Comparison of ENCODE assay signal across 23 mouse cellular contexts in the genomic region with DNA sequence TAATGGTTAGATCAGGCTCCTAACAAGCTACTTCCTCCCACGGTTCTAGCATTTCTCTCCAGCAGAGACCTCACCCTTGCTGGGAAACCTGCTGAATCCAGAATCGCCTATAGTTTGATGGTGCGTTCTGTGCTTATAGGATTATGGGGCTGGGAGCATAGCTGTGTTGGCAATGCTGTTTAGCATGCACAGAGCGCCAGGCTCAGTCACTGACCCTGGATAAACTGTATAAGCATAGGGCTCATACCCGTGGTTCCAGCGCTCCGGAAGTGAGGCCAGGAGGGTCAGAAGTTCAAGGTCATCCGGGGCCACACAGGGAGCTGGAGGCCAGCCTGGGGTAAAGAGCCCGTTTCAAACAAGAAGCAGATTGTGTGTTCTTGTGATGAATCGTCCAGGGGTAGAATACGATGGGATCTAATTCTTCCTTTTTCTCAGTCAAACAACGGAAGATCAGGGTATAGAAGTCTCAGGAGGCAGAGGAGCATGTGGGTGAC. TPM values are rescaled to one million over a fixed set of nuclear protein-coding genes. Genes with fewer than 3 reads are reported as not detected.
"Had no signal": no experiment of that assay in that cellular context is flagged by ENCODE, and none has a peak within 500 bp of the region (broad histone marks: within the 10 kb centered on the region; RNA-seq: fewer than 3 reads in every experiment).

No protein-coding gene starts in this region.

- H3K9me3 ChIP-seq: limb, embryonic 12.5 days; limb, embryonic 15.5 days; stomach, embryonic 15.5 days had no signal

- H3K36me3 ChIP-seq: limb, embryonic 12.5 days; limb, embryonic 15.5 days; stomach, embryonic 15.5 days had no signal

- DNase-seq: kidney, adult 2 months; kidney, postnatal 25 days; left cerebral cortex, postnatal 4 days; liver, postnatal 0 days; lung, embryonic 14.5 days; midbrain, embryonic 14.5 days; right cerebral cortex, adult 18-20 months; right cerebral cortex, postnatal 14 days; spleen, adult 18-20 months; thymus, postnatal 25 days had no signal

- H3K27ac ChIP-seq: kidney, postnatal 0 days; limb, embryonic 12.5 days; limb, embryonic 15.5 days; liver, embryonic 14.5 days; macrophage; stomach, embryonic 15.5 days had no signal

- ATAC-seq: liver, postnatal 0 days; lung, postnatal 0 days had no signal

- H3K4me1 ChIP-seq: limb, embryonic 12.5 days; limb, embryonic 15.5 days; stomach, embryonic 15.5 days had no signal

- H3K4me3 ChIP-seq: limb, embryonic 12.5 days; limb, embryonic 15.5 days; stomach, embryonic 15.5 days had no signal

- H3K9ac ChIP-seq: limb, embryonic 12.5 days; limb, embryonic 15.5 days; liver, embryonic 14.5 days; liver, postnatal 0 days; lung, embryonic 14.5 days; stomach, embryonic 15.5 days had no signal

- H3K4me2 ChIP-seq: limb, embryonic 12.5 days; limb, embryonic 15.5 days; liver, embryonic 11.5 days; lung, embryonic 14.5 days; stomach, embryonic 15.5 days had no signal

- H3K27me3 ChIP-seq: limb, embryonic 15.5 days; stomach, embryonic 15.5 days had no signal

RNA-seq across cellular contexts. Expression of gene Mobp, which starts 2.4 kb away (rescaled TPM):
- total RNA-seq: megakaryocyte, adult 5-6 weeks had no signal
- polyA plus RNA-seq: kidney, adult 2 months; kidney, embryonic 14.5 days; large intestine, adult 2 months; limb, embryonic 12.5 days; liver, embryonic 11.5 days; liver, postnatal 0 days; lung, embryonic 14.5 days; lung, postnatal 0 days; macrophage; midbrain, embryonic 14.5 days; neural tube, embryonic 11.5 days; thymus, postnatal 0 days had no signal
